In the genomic region with DNA sequence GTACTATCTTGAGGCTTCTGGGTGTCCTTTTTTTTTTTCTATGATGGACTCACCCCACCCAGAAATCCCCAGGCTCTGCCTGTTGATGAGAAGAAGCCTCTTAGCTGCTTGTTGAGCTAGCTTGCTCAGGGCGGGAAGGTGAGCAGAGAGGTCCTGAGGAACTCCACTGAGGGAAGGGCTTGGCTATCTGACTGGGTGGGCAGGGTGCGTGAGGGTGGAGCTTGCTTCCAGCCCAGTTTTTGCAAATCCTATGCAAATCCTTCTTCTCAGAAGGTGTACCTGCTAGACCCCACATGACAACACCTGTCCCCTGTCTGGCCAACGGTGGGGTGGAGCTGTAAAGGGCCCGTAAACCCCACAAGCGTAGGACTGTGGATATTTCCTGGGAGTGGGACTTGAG, we compare ENCODE assay signal across 8 mouse cellular contexts. TPM values are rescaled to one million over a fixed set of nuclear protein-coding genes. Genes with fewer than 3 reads are reported as not detected.
DNase-seq lines count a peak whose midpoint lies in the region; ATAC-seq and TF ChIP-seq lines count a peak whose summit lies in the region.

A gene (minus strand): TSS at position 349 of the 400 bp plus-strand sequence.

- peaks cover 4% of the 10 kb centered on the region; the same call in 1 of the 2 replicates for H3K4me1 ChIP-seq in forebrain, embryonic 14.5 days (ENCODE audit: control insufficient read depth, insufficient read depth, low read length)

- ATAC-seq in forebrain, embryonic 14.5 days: no peak
- no peak for ATAC-seq in megakaryocyte, adult 5-6 weeks (ENCODE audit: poor library complexity, severe bottlenecking)

- no peak for DNase-seq in layer of hippocampus, adult 2 months (ENCODE audit: low spot score in 2 of 2)
- DNase-seq in layer of hippocampus, adult 9-11 months: no peak
- DNase-seq in ZHBTc4 (ENCODE audit: low read depth, low spot score): peak; percentile 52
- DNase-seq in forebrain, embryonic 14.5 days (ENCODE audit: low spot score): no peak
- DNase-seq in induced T-regulatory cell, adult 2 months (ENCODE audit: low read depth): peak; percentile 31
- DNase-seq in yolk sac, embryonic 10.5 days (ENCODE audit: low spot score): no peak
- no peak for DNase-seq in right cerebral cortex, postnatal 4 days

- no peak within 1 kb of the TSS for H3K9ac ChIP-seq in forebrain, embryonic 14.5 days (ENCODE audit: low read length)

- H3K27ac ChIP-seq in layer of hippocampus, adult 2 months: no peak within 1 kb of the TSS
- no peak within 1 kb of the TSS for H3K27ac ChIP-seq in forebrain, embryonic 14.5 days (ENCODE audit: low read depth, low read length)

- H3K36me3 ChIP-seq in forebrain, embryonic 14.5 days (ENCODE audit: control insufficient read depth, insufficient read depth, low read length): no peaks in the 10 kb centered on the region

- H3K4me3 ChIP-seq in layer of hippocampus, adult 2 months: no peak within 1 kb of the TSS
- H3K4me3 ChIP-seq in forebrain, embryonic 14.5 days (ENCODE audit: low read depth, low read length): no peak within 1 kb of the TSS

- WGBS in forebrain, embryonic 14.5 days: 46% methylated on average over 5 of the region's 5 CpGs

- no peak for TF ChIP-seq CTCF in layer of hippocampus, adult 2 months (conservative IDR thresholded peaks at IDR 0.05)

- no peak within 1 kb of the TSS for H3K4me2 ChIP-seq in forebrain, embryonic 14.5 days (ENCODE audit: low read length)

- no peaks in the 10 kb centered on the region for H3K9me3 ChIP-seq in forebrain, embryonic 14.5 days (replicated peaks; ENCODE audit: control insufficient read depth, low read length)

- H3K27me3 ChIP-seq in forebrain, embryonic 14.5 days (replicated peaks; ENCODE audit: control insufficient read depth, insufficient read depth, low read length): no peaks in the 10 kb centered on the region

RNA-seq across cellular contexts. Expression of the gene that starts here (rescaled TPM):
- total RNA-seq in layer of hippocampus, adult 2 months (2021): 10 to 100 TPM; 34.7 to 37.5 TPM
- 29.2 and 29.3 TPM in 2 replicates for polyA plus RNA-seq in forebrain, embryonic 14.5 days (2014; fragmentation: Nextera tagmentation; extraction: Ambion mirVana)
- total RNA-seq in megakaryocyte, adult 5-6 weeks (2015): 88.6 and 96.7 TPM in 2 replicates
- 230 and 282 TPM in 2 replicates for total RNA-seq in megakaryocyte, adult 5-6 weeks (2017)

Comparison
In these comparisons a context has a peak if more than half of its experiments do, and no peak if none do; other contexts are left out.
1. DNase-seq: peak in ZHBTc4 (single experiment) and induced T-regulatory cell, adult 2 months (single experiment); none in layer of hippocampus, adult 2 months (0 of 2), layer of hippocampus, adult 9-11 months (single experiment), forebrain, embryonic 14.5 days (single experiment), yolk sac, embryonic 10.5 days (single experiment) and right cerebral cortex, postnatal 4 days (single experiment).